Mouse (Mus musculus) spleen, adult 2 months (tissue): ENCODE measurements around the gene Spink2. TPM values are rescaled to one million over a fixed set of nuclear protein-coding genes. Genes with fewer than 3 reads are reported as not detected.

Source experiments
- DNase-seq, 2 experiments: peaks; one replicate each; pipeline versions ENCODE4 v3.0.0 to v3.0.0-alpha.2; 2012 to 2021; ENCODE audit warnings: low spot score in 2 of 2, low read depth in 1 of 2
- H3K27ac ChIP-seq: fragments of 200-500 bp; 2 replicates; pipeline ENCODE4 v1.5.1; 2012; ENCODE audit warnings: low read length, inconsistent platforms; ENCODE audit not compliant: insufficient read depth
- H3K27me3 ChIP-seq: fragments of 200-500 bp; 2 replicates; pipeline ENCODE4 v1.6.1; 2012; ENCODE audit warnings: mild to moderate bottlenecking, moderate library complexity, low read length, inconsistent platforms; ENCODE audit not compliant: control insufficient read depth, insufficient read depth
- H3K36me3 ChIP-seq: fragments of 200-500 bp; 2 replicates; pipeline ENCODE4 v1.6.1; 2012; ENCODE audit warnings: mild to moderate bottlenecking, low read length, inconsistent platforms; ENCODE audit not compliant: control insufficient read depth, insufficient read depth
- H3K4me1 ChIP-seq: fragments of 200-500 bp; 2 replicates; pipeline ENCODE4 v1.6.1; 2011; ENCODE audit warnings: inconsistent platforms; ENCODE audit not compliant: control insufficient read depth, insufficient read depth, insufficient read length
- H3K4me3 ChIP-seq: fragments of 200-500 bp; 2 replicates; pipeline ENCODE4 v1.5.1; 2011; ENCODE audit warnings: mild to moderate bottlenecking, inconsistent platforms; ENCODE audit not compliant: insufficient read depth, insufficient read length; ENCODE audit errors: extremely low read depth
- CTCF ChIP-seq: fragments of 200-500 bp; IDR thresholded peaks from 2 replicates; pipeline ENCODE4 v1.5.1; 2011; ENCODE audit warnings: mild to moderate bottlenecking, inconsistent platforms; ENCODE audit not compliant: insufficient read depth, insufficient read length, insufficient replicate concordance; ENCODE audit errors: extremely low read depth
- POLR2A ChIP-seq: fragments of 200-500 bp; IDR thresholded peaks from 2 replicates; pipeline ENCODE4 v1.6.1; 2011; ENCODE audit warnings: low read depth, low read length, inconsistent platforms
- WGBS: fragments of 180-500 bp; shearing (Covaris S2); methylation state at CpG from one replicate; pipeline ENCODE4 v1.1.7; 2018; 5-methylcytosine and 5-hydroxymethylcytosine counted together
- polyA plus RNA-seq: library from polyadenylated mRNA; depleted of rRNA; stranded (reverse); fragments of >200 nt; gene quantifications from 2 replicates; pipeline ENCODE4 v1.2.3, GENCODE M21; 2012; rRNA removed

Gene Spink2
- polyA plus RNA-seq, 1 experiment = 0.25 TPM

GRCm38 (mm10) chr5:77165703-77166625 is 45.3 kb downstream of the Spink2 start:
- no peaks in the 10 kb centered on the region for H3K27me3 ChIP-seq
- H3K4me1 ChIP-seq = no peaks in the 10 kb centered on the region
- TF ChIP-seq CTCF (no peak), POLR2A (no peak)
- H3K27ac ChIP-seq = no peak overlapping the region; the same call in 1 of the 2 replicates
- 76% methylated on average over 13 of the region's 13 CpGs for WGBS
- no peaks in the 10 kb centered on the region for H3K36me3 ChIP-seq
- H3K4me3 ChIP-seq = no peak overlapping the region
- DNase-seq = no peak

DNA sequence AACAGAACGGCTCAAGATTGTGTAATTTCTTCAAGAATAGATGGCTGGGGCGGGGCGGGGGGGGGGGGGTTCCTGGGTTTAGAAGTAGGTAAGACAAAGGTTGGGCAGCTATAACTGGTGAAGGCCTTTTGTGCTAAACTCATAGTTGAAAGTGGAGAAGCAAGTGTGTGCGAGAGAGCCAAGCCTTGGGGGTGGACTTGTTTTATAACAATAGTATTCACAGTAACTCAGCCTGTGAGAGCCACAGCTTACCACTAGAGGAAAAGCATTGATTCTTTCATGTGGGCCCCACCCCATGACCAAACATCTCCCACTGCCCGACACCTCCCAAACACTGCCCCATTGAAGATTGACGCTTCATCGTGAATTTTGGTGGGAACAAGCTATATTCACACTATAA is 47.7 kb downstream of the Spink2 start:
- Histone ChIP-seq H3K4me3 (no peak overlapping the region), H3K27ac (no peak overlapping the region), H3K27me3 (no peaks in the 10 kb centered on the region), H3K36me3 (no peaks in the 10 kb centered on the region), H3K4me1 (no peaks in the 10 kb centered on the region)
- TF ChIP-seq CTCF = no peak
- TF ChIP-seq POLR2A = no peak
- 85% methylated on average over 7 of the region's 7 CpGs for WGBS
- DNase-seq = no peak

GRCm38 (mm10) chr5:77162566-77162965 is 48.7 kb downstream of the Spink2 start:
- H3K27ac ChIP-seq = no peak overlapping the region
- TF ChIP-seq POLR2A = no peak
- no peak for TF ChIP-seq CTCF
- 94% methylated on average over 3 of the region's 3 CpGs for whole genome bisulfite sequencing

GRCm38 (mm10) chr5:77157777-77158540 is 53.3 kb downstream of the Spink2 start:
- no peak for TF ChIP-seq POLR2A
- TF ChIP-seq CTCF = no peak
- H3K4me3 ChIP-seq = no peak overlapping the region
- H3K4me1 ChIP-seq = no peaks in the 10 kb centered on the region
- H3K27me3 ChIP-seq = no peaks in the 10 kb centered on the region
- H3K27ac ChIP-seq = no peak overlapping the region
- H3K36me3 ChIP-seq = no peaks in the 10 kb centered on the region
- DNase-seq = no peak
- WGBS = 40% methylated on average over 14 of the region's 14 CpGs

More at GRCm38 (mm10) chr5:77162566-77162965, 48.7 kb downstream of the Spink2 start:
- no peak overlapping the region for H3K4me3 ChIP-seq
- no peak for DNase-seq
- no peaks in the 10 kb centered on the region for H3K36me3 ChIP-seq
- no peaks in the 10 kb centered on the region for H3K4me1 ChIP-seq
- no peaks in the 10 kb centered on the region for H3K27me3 ChIP-seq

- DNase-seq = no peak
- H3K27ac ChIP-seq = no peak overlapping the region
- WGBS = 88% methylated on average over 5 of the region's 5 CpGs
Measured at GRCm38 (mm10) chr5:77156938-77157337, 54.3 kb downstream of the Spink2 start.

DNA sequence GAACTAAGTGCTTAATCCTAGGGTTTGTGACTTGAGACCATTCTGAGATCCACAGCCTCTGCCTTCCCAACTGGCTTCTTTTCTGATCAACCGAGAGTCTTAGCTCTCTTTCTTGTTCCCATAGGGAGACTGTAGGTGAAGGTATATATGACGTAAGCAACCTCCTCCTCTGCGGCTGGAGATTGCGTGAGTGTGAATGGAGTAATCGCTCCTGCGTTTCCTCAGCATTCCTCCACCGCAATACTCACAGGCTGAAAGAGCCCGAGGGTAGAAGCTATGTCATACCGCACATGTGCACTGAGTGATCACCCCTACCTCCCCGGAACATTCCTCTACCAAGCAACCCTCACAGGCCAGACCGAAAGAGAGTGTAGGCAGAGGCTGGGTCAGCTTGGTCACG is 55.7 kb downstream of the Spink2 start:
- H3K27me3 ChIP-seq = no peaks in the 10 kb centered on the region
- no peak overlapping the region for H3K4me3 ChIP-seq
- TF ChIP-seq CTCF (no peak), POLR2A (no peak)
- 94% methylated on average over 12 of the region's 12 CpGs for WGBS
- no peak overlapping the region for H3K27ac ChIP-seq
- no peaks in the 10 kb centered on the region for H3K36me3 ChIP-seq
- H3K4me1 ChIP-seq = no peaks in the 10 kb centered on the region
- no peak for DNase-seq

More at GRCm38 (mm10) chr5:77156938-77157337, 54.3 kb downstream of the Spink2 start:
- no peaks in the 10 kb centered on the region for H3K36me3 ChIP-seq
- TF ChIP-seq CTCF = no peak
- TF ChIP-seq POLR2A = no peak
- H3K27me3 ChIP-seq = no peaks in the 10 kb centered on the region
- no peaks in the 10 kb centered on the region for H3K4me1 ChIP-seq
- no peak overlapping the region for H3K4me3 ChIP-seq

Other genes starting within 250 kb of the Spink2 start
- gene Srp72, start 236.8 kb downstream of the Spink2 start, polyA plus RNA-seq = 12.4 and 12.6 TPM in 2 replicates
- not detected in 2 replicates for gene Arl9, start 207.4 kb downstream of the Spink2 start, polyA plus RNA-seq
- not detected in 2 replicates for gene Thegl, start 195.4 kb downstream of the Spink2 start, polyA plus RNA-seq
- 18.2 and 26.1 TPM in 2 replicates for gene Hopx, start 96.3 kb downstream of the Spink2 start, polyA plus RNA-seq
- 6.5 and 8.0 TPM in 2 replicates for gene Rest, start 54.0 kb upstream of the Spink2 start, polyA plus RNA-seq
- 14.1 and 19.8 TPM in 2 replicates for gene Noa1, start 98.6 kb upstream of the Spink2 start, polyA plus RNA-seq
- 8.5 and 16.8 TPM in 2 replicates for gene Polr2b, start 98.7 kb upstream of the Spink2 start, polyA plus RNA-seq
- 2,807 and 6,735 TPM in 2 replicates for gene Igfbp7, start 196.6 kb upstream of the Spink2 start, polyA plus RNA-seq